8 mouse cellular contexts compared by ENCODE assay signal in genomic region chr19:46304216-46304841, GRCm38 (mm10). TPM values are rescaled to one million over a fixed set of nuclear protein-coding genes. Genes with fewer than 3 reads are reported as not detected.
DNase-seq lines count a peak whose midpoint lies in the region; ATAC-seq and TF ChIP-seq lines count a peak whose summit lies in the region.

Gene Nfkb2 (plus strand): TSS chr19:46304320.

- peak within 1 kb of the TSS; percentile 84 for H3K27ac ChIP-seq in embryonic facial prominence, embryonic 13.5 days
- peak within 1 kb of the TSS; percentile 77 for H3K27ac ChIP-seq in liver, embryonic 11.5 days (ENCODE audit: low read depth, low read length)
- peak within 1 kb of the TSS; percentile 71 for H3K27ac ChIP-seq in stomach, embryonic 14.5 days (ENCODE audit: low read length)

- under 1% methylated on average over 39 of the region's 39 CpGs for WGBS in embryonic facial prominence, embryonic 13.5 days
- WGBS in liver, embryonic 11.5 days, result under 1% methylated on average over 39 of the region's 39 CpGs
- under 1% methylated on average over 39 of the region's 39 CpGs for WGBS in stomach, embryonic 14.5 days

- H3K36me3 ChIP-seq in embryonic facial prominence, embryonic 13.5 days, result peaks cover 5% of the 10 kb centered on the region; the same call in 1 of the 2 replicates
- peaks cover under 1% of the 10 kb centered on the region; the same call in 1 of the 2 replicates for H3K36me3 ChIP-seq in liver, embryonic 11.5 days (ENCODE audit: control insufficient read depth, insufficient read depth, low read length)
- peaks cover 6% of the 10 kb centered on the region for H3K36me3 ChIP-seq in myocyte (ENCODE audit: control insufficient read depth, insufficient read depth)
- peaks cover 12% of the 10 kb centered on the region for H3K36me3 ChIP-seq in stomach, embryonic 14.5 days (ENCODE audit: control insufficient read depth, insufficient read depth, low read length)

- TF ChIP-seq POLR2A in myocyte (IDR thresholded peaks at IDR 0.05; ENCODE audit: insufficient read length, low read depth), result peak; percentile 96

- peak within 1 kb of the TSS; percentile 69 for H3K4me3 ChIP-seq in embryonic facial prominence, embryonic 13.5 days
- peak within 1 kb of the TSS; percentile 79 for H3K4me3 ChIP-seq in liver, embryonic 11.5 days (ENCODE audit: low read depth, low read length)
- peak within 1 kb of the TSS; percentile 95 for H3K4me3 ChIP-seq in myocyte
- H3K4me3 ChIP-seq in stomach, embryonic 14.5 days (ENCODE audit: low read depth, low read length), result peak within 1 kb of the TSS; percentile 81

- peaks cover 25% of the 10 kb centered on the region for H3K27me3 ChIP-seq in embryonic facial prominence, embryonic 13.5 days
- H3K27me3 ChIP-seq in liver, embryonic 11.5 days (replicated peaks; ENCODE audit: control insufficient read depth, insufficient read depth, low read length), result peaks cover 13% of the 10 kb centered on the region
- no peaks in the 10 kb centered on the region for H3K27me3 ChIP-seq in myocyte (ENCODE audit: control insufficient read depth, insufficient read depth, insufficient read length)
- no peaks in the 10 kb centered on the region for H3K27me3 ChIP-seq in stomach, embryonic 14.5 days (ENCODE audit: control insufficient read depth, insufficient read depth, low read length)

- peak; percentile 84 for ATAC-seq in embryonic facial prominence, embryonic 13.5 days (ENCODE audit: insufficient number of reproducible peaks, insufficient read depth, low FRiP score, low TSS enrichment, low read depth)
- ATAC-seq in liver, embryonic 11.5 days (replicated peaks; ENCODE audit: low FRiP score), result peak; percentile 87
- peak; percentile 88 for ATAC-seq in stomach, embryonic 14.5 days (ENCODE audit: insufficient number of reproducible peaks, insufficient read depth, low FRiP score, low read depth)

- H3K4me1 ChIP-seq in embryonic facial prominence, embryonic 13.5 days, result peaks cover 26% of the 10 kb centered on the region
- peaks cover 14% of the 10 kb centered on the region for H3K4me1 ChIP-seq in liver, embryonic 11.5 days (replicated peaks; ENCODE audit: control insufficient read depth, insufficient read depth, low read length)
- H3K4me1 ChIP-seq in stomach, embryonic 14.5 days (ENCODE audit: control insufficient read depth, insufficient read depth, low read length), result peaks cover 18% of the 10 kb centered on the region; the same call in 1 of the 2 replicates

- DNase-seq in A20 (ENCODE audit: low read depth, low spot score), result peak; percentile 99
- peak; percentile 96 to 97 for DNase-seq in adrenal gland, postnatal 36 days
- peak; percentile 98 for DNase-seq in heart, adult 8-10 months (ENCODE audit: low spot score)
- DNase-seq in kidney, adult 8-10 months, result peak; percentile 96
- peak; percentile 92 for DNase-seq in liver, embryonic 11.5 days (ENCODE audit: low spot score)

- peak within 1 kb of the TSS; percentile 76 for H3K9ac ChIP-seq in embryonic facial prominence, embryonic 13.5 days
- H3K9ac ChIP-seq in liver, embryonic 11.5 days (ENCODE audit: low read depth, low read length), result peak within 1 kb of the TSS; percentile 70
- H3K9ac ChIP-seq in stomach, embryonic 14.5 days (replicated peaks; ENCODE audit: low read depth, low read length), result peak within 1 kb of the TSS; percentile 45; the same call in 1 of the 2 replicates

- peak within 1 kb of the TSS; percentile 97 for H3K4me2 ChIP-seq in embryonic facial prominence, embryonic 13.5 days
- peak within 1 kb of the TSS; percentile 99 for H3K4me2 ChIP-seq in liver, embryonic 11.5 days
- peak within 1 kb of the TSS; percentile 51 for H3K4me2 ChIP-seq in myocyte (ENCODE audit: low read depth)
- peak within 1 kb of the TSS; percentile 99 for H3K4me2 ChIP-seq in stomach, embryonic 14.5 days (replicated peaks; ENCODE audit: low read depth, low read length)

- peaks cover 8% of the 10 kb centered on the region for H3K79me2 ChIP-seq in myocyte (ENCODE audit: control insufficient read depth, insufficient read depth)

- peak within 1 kb of the TSS; percentile 18 for H3ac ChIP-seq in myocyte (ENCODE audit: control insufficient read depth, insufficient read length)

- no peaks in the 10 kb centered on the region for H3K9me3 ChIP-seq in embryonic facial prominence, embryonic 13.5 days
- no peaks in the 10 kb centered on the region for H3K9me3 ChIP-seq in liver, embryonic 11.5 days (ENCODE audit: control insufficient read depth, low read length)
- no peaks in the 10 kb centered on the region for H3K9me3 ChIP-seq in stomach, embryonic 14.5 days (ENCODE audit: control insufficient read depth, low read depth, low read length)

TF ChIP-seq in myocyte, 11 proteins besides CTCF, POLR2A, EP300 and RAD21:
- TF ChIP-seq SRF (IDR thresholded peaks at IDR 0.05; ENCODE audit: control insufficient read depth, insufficient read length, low read depth) (peak; percentile 20), CEBPB (IDR thresholded peaks at IDR 0.05; ENCODE audit: insufficient read depth, poor library complexity, severe bottlenecking) (no peak), TCF3 (IDR thresholded peaks at IDR 0.05; ENCODE audit: insufficient read length, low read depth) (no peak), POLR2AphosphoS2 (IDR thresholded peaks at IDR 0.05; ENCODE audit: insufficient read length, low read depth) (peak; percentile 97)

RNA-seq across cellular contexts. Expression of gene Nfkb2, which starts in this region (rescaled TPM):
- total RNA-seq in adrenal gland, postnatal 36 days (2021), result 10 to 100 TPM; 39.9 to 42.6 TPM
- 9.0 and 9.5 TPM in 2 replicates for polyA plus RNA-seq in embryonic facial prominence, embryonic 13.5 days (2015; fragmentation: Nextera tagmentation; extraction: Ambion mirVana)
- 10 to 100 TPM; 17.9 to 22.3 (median 20.1) TPM for total RNA-seq in heart, adult 8-10 months (2022)
- polyA plus RNA-seq in liver, embryonic 11.5 days (2014; fragmentation: Nextera tagmentation; extraction: Ambion mirVana), result 6.0 and 6.6 TPM in 2 replicates
- polyA plus RNA-seq in myocyte (2012; fragmentation: generic; extraction: Trizol), result 67.2 TPM
- polyA plus RNA-seq in stomach, embryonic 14.5 days (2014; fragmentation: Nextera tagmentation; extraction: Ambion mirVana), result 8.0 and 10.1 TPM in 2 replicates

Comparison
In these comparisons a context has a peak if more than half of its experiments do, and no peak if none do; other contexts are left out.
1. Peak in every context shown above with its lines: DNase-seq, ATAC-seq, H3K4me3 ChIP-seq and H3K27ac ChIP-seq.